Mouse (Mus musculus) erythroblast, embryonic 14.5 days (primary cell): ENCODE measurements around the gene Slc24a3. TPM values are rescaled to one million over a fixed set of nuclear protein-coding genes. Genes with fewer than 3 reads are reported as not detected.

Experiments
- H3K27me3 ChIP-seq: 2 replicates; pipeline ENCODE4 v1.6.1; 2012; ENCODE audit warnings: inconsistent platforms; ENCODE audit not compliant: control insufficient read depth
- H3K36me3 ChIP-seq: 2 replicates; pipeline ENCODE4 v1.6.1; 2012; ENCODE audit warnings: mild to moderate bottlenecking, inconsistent platforms; ENCODE audit not compliant: control insufficient read depth
- H3K4me1 ChIP-seq: 2 replicates; pipeline ENCODE4 v1.6.1; 2012; ENCODE audit warnings: inconsistent platforms; ENCODE audit not compliant: control insufficient read depth
- H3K4me3 ChIP-seq: replicated peaks from 2 replicates; pipeline ENCODE3; 2012; ENCODE audit warnings: moderate library complexity, mild to moderate bottlenecking, inconsistent platforms
- H3K9me3 ChIP-seq: 2 replicates; pipeline ENCODE4 v1.6.1; 2012; ENCODE audit warnings: low read length, inconsistent platforms, mixed read lengths; ENCODE audit not compliant: control insufficient read depth
- GATA1 ChIP-seq: IDR thresholded peaks from 2 replicates; pipeline ENCODE4 v1.6.1; 2012; ENCODE audit warnings: low read length, inconsistent platforms, mixed read lengths
- TAL1 ChIP-seq: IDR thresholded peaks from 3 replicates; pipeline ENCODE4 v1.6.1; 2012; ENCODE audit warnings: low read length, inconsistent platforms, mixed read lengths
- polyA plus RNA-seq: library from polyadenylated mRNA; stranded (reverse); fragments of >175 nt; gene quantifications from 2 replicates; pipeline ENCODE4 v1.2.3, GENCODE M21; 2012

The Slc24a3 gene
- polyA plus RNA-seq, 1 experiment = 0.02 TPM

DNA sequence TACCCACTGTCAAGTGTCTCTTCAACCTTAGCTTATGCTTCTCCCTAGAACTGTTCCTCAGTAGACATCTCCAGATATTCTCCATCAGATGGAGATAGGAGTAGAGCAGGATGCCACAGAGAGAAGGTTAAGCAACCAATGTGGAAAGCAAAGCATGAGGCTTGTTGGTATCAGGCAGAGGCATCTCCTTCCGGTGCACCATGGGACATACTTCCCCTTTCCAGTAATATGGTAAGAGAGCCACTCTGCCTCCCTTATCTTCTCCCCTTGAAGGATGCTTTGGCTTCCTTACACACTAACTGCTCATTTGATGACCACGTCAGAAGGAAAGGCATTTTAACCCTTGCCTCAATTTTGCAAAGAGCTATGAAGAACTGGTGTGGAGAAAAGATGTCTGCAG lies 21.3 kb downstream of the Slc24a3 start:
- no peak for TF ChIP-seq TAL1
- TF ChIP-seq GATA1 = no peak
- Histone ChIP-seq H3K4me3 (no peak overlapping the region), H3K4me1 (no peaks in the 10 kb centered on the region), H3K27me3 (no peaks in the 10 kb centered on the region), H3K9me3 (no peaks in the 10 kb centered on the region), H3K36me3 (no peaks in the 10 kb centered on the region)

DNA sequence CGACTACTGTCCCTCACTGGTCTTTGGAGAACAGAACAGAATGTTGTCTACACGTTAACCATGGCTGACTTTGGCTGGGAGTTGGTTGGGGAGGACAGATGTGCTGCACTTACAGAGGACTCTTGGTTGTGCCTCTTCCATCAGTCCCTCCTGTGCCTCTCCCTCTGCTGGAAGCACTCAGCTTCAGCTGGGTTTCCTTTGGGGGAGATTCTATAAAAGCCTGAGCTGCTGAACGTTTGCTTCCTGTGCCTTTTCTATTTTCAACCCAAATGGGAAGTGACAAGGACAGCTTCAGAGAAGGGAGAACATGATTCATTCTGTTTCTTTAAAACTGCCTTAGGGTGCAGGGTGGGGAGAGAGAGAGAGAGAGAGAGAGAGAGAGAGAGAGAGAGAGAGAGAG lies 28.5 kb downstream of the Slc24a3 start:
- Histone ChIP-seq H3K4me3 (no peak overlapping the region), H3K27me3 (no peaks in the 10 kb centered on the region), H3K36me3 (no peaks in the 10 kb centered on the region), H3K4me1 (no peaks in the 10 kb centered on the region), H3K9me3 (no peaks in the 10 kb centered on the region)
- no peak for TF ChIP-seq GATA1
- TF ChIP-seq TAL1 = no peak

DNA sequence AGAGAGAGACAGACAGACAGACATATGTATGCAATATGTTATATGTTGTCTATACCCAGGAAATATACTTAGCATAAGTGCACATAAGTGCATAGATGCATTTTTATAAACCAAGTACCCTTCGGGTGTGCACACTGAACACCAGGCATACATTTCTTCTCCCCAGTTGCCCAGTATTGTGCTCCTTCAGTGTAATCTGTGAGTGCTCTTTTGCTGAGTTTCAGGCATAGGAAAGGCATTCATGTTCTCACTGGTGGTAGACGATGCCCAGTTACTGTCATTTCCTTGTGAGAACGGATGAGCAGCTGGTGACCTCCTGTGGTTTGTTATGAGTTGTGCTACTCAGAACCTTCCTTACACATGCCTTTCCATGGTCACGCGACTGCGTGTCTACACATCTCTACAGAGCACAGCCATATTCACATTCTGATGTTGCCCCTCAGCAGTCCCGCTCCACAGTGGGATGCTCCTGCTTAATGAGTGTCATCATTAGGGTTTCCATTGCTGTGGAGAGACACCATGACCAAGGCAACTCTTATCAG lies 29.0 kb downstream of the Slc24a3 start:
- Histone ChIP-seq H3K36me3 (no peaks in the 10 kb centered on the region), H3K27me3 (no peaks in the 10 kb centered on the region), H3K9me3 (no peaks in the 10 kb centered on the region), H3K4me3 (no peak overlapping the region), H3K4me1 (no peaks in the 10 kb centered on the region)
- TF ChIP-seq TAL1 (no peak), GATA1 (no peak)

DNA sequence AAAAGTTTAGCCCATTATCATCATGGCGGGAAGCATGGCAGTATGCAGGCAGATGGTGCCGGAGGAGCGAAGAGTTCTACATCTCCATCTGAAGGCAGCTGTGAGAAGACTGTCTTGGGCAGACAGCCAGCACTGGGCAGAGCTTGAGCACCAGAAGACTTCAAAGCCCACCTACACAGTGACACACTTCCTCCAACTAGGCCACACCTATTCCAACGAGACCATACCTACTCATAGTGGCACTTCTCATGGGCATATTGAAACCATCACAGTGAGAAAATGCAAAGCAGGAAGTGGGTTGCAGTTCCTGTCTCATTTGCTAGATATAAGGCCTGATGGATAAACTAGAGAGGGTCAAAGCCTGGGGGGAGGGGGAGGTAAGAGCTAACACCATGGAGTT lies 29.5 kb downstream of the Slc24a3 start:
- TF ChIP-seq TAL1 = no peak
- TF ChIP-seq GATA1 = no peak
- Histone ChIP-seq H3K4me1 (no peaks in the 10 kb centered on the region), H3K27me3 (no peaks in the 10 kb centered on the region), H3K4me3 (no peak overlapping the region), H3K9me3 (no peaks in the 10 kb centered on the region), H3K36me3 (no peaks in the 10 kb centered on the region)

DNA sequence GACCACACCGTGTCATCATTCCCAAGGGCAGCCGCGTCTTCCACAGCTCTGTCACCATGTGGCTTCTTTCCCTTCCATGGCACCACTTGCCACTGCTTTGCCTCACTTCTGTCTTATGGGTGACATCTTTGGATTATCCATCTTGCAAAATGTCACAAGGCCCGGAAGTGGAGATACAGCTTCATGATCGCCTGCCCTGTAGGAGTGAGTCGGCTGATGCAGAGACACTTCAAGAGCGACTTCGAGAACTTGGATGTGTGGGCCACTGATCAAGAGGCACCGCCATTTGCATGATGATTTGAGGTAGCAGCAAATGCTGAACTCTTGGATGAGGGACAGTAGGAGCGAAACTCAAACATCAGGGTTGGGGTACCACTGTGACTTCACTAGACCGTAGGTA lies 46.0 kb downstream of the Slc24a3 start:
- H3K27me3 ChIP-seq = no peaks in the 10 kb centered on the region
- no peaks in the 10 kb centered on the region for H3K9me3 ChIP-seq
- TF ChIP-seq TAL1 = no peak
- H3K4me1 ChIP-seq = no peaks in the 10 kb centered on the region
- H3K36me3 ChIP-seq = no peaks in the 10 kb centered on the region
- H3K4me3 ChIP-seq = no peak overlapping the region

DNA sequence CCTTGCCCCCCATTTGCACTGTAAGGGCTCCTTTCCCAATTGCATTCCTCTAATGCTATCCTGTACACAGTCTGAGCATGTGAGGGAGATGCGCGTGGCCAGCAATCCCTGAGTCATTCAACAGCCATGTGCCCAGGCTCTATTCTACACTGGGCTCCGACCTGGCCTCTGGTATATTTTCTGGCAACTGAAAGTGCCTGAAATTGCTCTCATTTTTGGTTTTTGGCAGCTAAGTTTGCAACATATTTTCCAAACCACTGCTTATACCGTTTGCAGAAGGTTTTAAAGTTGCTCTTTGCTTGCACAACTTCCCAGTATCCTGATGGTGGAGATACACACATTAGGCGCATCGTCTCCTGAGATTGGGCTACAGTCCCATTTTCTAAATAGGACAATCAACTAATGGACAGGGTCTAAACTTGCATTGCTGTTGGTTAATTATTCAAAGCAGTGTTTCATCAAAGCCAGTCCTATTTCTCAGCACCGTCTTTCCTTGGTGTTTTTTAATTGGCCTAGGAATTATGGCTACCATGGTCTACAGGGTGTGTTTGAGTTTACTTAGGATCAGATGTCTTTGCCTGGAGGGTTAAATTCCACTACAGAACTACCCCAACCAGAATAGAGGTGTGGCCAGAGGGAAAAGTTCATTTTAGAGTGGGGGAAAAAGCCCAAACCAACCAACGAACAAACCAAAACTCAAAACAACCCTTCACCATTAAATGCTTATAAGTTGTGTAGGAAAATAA lies 46.7 kb downstream of the Slc24a3 start:
- Histone ChIP-seq H3K4me3 (no peak overlapping the region), H3K4me1 (no peaks in the 10 kb centered on the region), H3K36me3 (no peaks in the 10 kb centered on the region), H3K9me3 (no peaks in the 10 kb centered on the region), H3K27me3 (no peaks in the 10 kb centered on the region)
- TF ChIP-seq GATA1 = no peak
- no peak for TF ChIP-seq TAL1

DNA sequence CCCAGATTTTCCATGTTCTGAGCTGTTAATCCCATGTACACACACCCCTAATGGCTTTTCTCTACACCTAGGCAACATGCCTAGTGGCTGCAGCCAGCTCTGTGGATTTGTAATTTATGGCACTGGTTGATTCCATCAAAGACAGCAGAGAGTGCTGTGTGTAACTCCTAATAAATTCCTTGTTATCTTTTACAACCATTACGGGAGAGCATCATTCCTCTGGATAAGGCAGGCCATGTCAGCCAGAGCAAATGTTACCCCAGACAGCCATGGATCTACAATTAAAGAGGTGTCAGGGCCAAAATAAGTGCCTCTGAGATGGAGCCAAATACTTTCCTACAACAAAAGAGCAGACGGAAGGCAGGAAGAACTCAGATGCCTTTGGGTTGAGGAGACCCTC lies 49.0 kb downstream of the Slc24a3 start:
- no peaks in the 10 kb centered on the region for H3K27me3 ChIP-seq
- no peak for TF ChIP-seq TAL1
- TF ChIP-seq GATA1 = no peak
- no peak overlapping the region for H3K4me3 ChIP-seq
- no peaks in the 10 kb centered on the region for H3K9me3 ChIP-seq
- no peaks in the 10 kb centered on the region for H3K4me1 ChIP-seq
- H3K36me3 ChIP-seq = no peaks in the 10 kb centered on the region

DNA sequence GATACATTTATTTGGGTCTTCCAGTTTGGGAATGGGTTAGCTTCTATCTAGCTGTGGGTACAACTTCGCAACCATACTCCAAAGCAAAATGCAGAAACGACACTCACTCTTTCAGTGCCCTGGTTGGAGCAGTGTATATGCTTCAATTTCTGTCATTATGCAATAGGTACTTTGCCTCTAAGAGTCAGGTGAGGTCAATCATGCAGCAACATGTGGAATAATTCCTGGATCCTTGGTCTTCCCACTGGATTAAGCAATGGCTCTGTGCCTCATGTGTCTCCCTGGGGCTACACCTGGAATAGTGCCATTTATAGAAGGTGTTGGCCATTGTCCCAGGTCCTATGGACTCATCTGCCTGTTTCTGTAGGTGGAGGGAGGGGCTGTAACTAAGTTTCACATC lies 49.9 kb downstream of the Slc24a3 start:
- Histone ChIP-seq H3K4me3 (no peak overlapping the region), H3K27me3 (no peaks in the 10 kb centered on the region), H3K9me3 (no peaks in the 10 kb centered on the region), H3K4me1 (no peaks in the 10 kb centered on the region), H3K36me3 (no peaks in the 10 kb centered on the region)
- TF ChIP-seq GATA1 (no peak), TAL1 (no peak)

DNA sequence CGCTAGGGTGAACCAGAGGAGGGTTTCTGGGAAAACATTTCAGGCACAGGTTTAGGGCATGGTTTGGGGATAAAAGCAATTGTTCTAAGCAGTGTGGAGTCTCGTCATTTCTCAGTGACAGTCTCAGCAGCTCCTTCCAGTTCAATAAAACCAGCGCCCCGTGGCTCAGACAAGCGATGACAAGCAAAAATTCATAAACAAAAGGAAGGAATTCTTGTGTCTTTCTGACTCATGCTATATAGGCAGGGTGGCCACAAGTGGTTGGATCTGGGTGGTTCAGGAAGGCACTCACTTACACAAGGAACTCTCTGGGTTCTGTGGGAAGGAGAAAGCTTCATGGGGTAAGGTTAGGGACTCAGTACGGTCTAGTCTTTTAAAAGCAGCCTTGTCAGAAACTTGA lies 51.7 kb downstream of the Slc24a3 start:
- no peak overlapping the region for H3K4me3 ChIP-seq
- no peaks in the 10 kb centered on the region for H3K36me3 ChIP-seq

DNA sequence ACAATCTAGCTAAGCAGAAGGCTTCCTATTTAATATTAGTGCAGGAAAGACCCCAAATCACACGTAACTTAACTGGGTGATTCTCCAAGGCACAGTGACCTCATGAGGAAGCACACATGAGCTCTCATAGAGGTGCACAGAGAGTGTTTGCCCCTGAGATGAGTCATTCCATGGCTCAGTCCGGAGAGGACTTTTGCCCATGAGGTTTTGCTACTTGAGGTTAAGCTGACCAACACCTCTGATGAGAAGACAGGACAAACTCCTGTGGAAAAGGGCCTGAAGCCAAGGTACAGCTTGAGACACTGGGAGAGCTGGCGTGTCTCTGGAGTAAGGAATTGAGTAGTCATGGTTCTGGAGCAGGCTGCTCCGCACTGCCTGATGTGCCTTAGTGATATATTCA lies 56.1 kb downstream of the Slc24a3 start:
- Histone ChIP-seq H3K4me3 (no peak overlapping the region), H3K27me3 (no peaks in the 10 kb centered on the region), H3K4me1 (no peaks in the 10 kb centered on the region), H3K36me3 (no peaks in the 10 kb centered on the region), H3K9me3 (no peaks in the 10 kb centered on the region)
- TF ChIP-seq TAL1 (no peak), GATA1 (no peak)

More for the DNA sequence above, 51.7 kb downstream of the Slc24a3 start:
- Histone ChIP-seq H3K9me3 (no peaks in the 10 kb centered on the region), H3K4me1 (no peaks in the 10 kb centered on the region), H3K27me3 (no peaks in the 10 kb centered on the region)
- TF ChIP-seq TAL1 (no peak), GATA1 (no peak)
